ENCODE assay signal across 25 mouse cellular contexts in the genomic region with DNA sequence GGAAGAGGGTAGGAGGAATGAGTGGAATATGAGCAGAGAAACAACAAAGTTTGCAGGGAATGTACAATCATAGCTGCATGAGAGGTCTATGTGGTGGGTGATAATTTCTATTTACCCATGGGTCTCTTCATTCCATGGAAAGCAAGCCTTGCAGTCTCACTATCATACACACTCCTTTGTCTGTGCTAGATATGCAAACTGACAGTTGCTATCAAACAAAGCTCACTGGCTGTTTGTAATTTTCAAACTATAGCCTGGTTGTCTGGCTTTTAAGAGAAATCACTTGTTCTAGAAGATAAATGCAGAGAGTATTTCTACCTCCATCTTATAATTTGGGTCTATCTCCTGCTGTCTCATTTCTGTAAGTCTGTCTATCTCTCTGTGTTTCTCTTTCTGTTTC.
"Had no signal": no experiment of that assay in that cellular context is flagged by ENCODE, and none has a peak within 500 bp of the region (broad histone marks: within the 10 kb centered on the region; RNA-seq: fewer than 3 reads in every experiment).

No protein-coding gene starts in this region.

- H3K27ac ChIP-seq: embryonic facial prominence, embryonic 10.5 days; embryonic facial prominence, embryonic 12.5 days; embryonic facial prominence, embryonic 13.5 days; embryonic facial prominence, embryonic 15.5 days; forebrain, embryonic 10.5 days; forebrain, embryonic 12.5 days; forebrain, embryonic 13.5 days; forebrain, embryonic 15.5 days; gastrocnemius, adult 2 months; heart, adult 2 months had no signal

- H3K27me3 ChIP-seq: embryonic facial prominence, embryonic 12.5 days; embryonic facial prominence, embryonic 13.5 days; embryonic facial prominence, embryonic 15.5 days; forebrain, embryonic 12.5 days; forebrain, embryonic 13.5 days; forebrain, embryonic 15.5 days had no signal

- H3K4me1 ChIP-seq: embryonic facial prominence, embryonic 10.5 days; embryonic facial prominence, embryonic 12.5 days; embryonic facial prominence, embryonic 13.5 days; embryonic facial prominence, embryonic 15.5 days; forebrain, embryonic 10.5 days; forebrain, embryonic 12.5 days; forebrain, embryonic 13.5 days; forebrain, embryonic 15.5 days had no signal

- H3K9ac ChIP-seq: embryonic facial prominence, embryonic 12.5 days; embryonic facial prominence, embryonic 13.5 days; embryonic facial prominence, embryonic 15.5 days; forebrain, embryonic 12.5 days; forebrain, embryonic 13.5 days; forebrain, embryonic 15.5 days; forebrain, postnatal 0 days had no signal

- H3K9me3 ChIP-seq: embryonic facial prominence, embryonic 10.5 days; embryonic facial prominence, embryonic 12.5 days; embryonic facial prominence, embryonic 13.5 days; embryonic facial prominence, embryonic 15.5 days; forebrain, embryonic 10.5 days; forebrain, embryonic 12.5 days; forebrain, embryonic 13.5 days; forebrain, embryonic 15.5 days had no signal

- H3K4me3 ChIP-seq: embryonic facial prominence, embryonic 10.5 days; embryonic facial prominence, embryonic 12.5 days; embryonic facial prominence, embryonic 13.5 days; embryonic facial prominence, embryonic 15.5 days; erythroblast, embryonic 14.5 days; forebrain, embryonic 10.5 days; forebrain, embryonic 12.5 days; forebrain, embryonic 13.5 days; forebrain, embryonic 15.5 days; gastrocnemius, adult 2 months; heart, adult 2 months had no signal

- H3K36me3 ChIP-seq: embryonic facial prominence, embryonic 10.5 days; embryonic facial prominence, embryonic 12.5 days; embryonic facial prominence, embryonic 13.5 days; embryonic facial prominence, embryonic 15.5 days; forebrain, embryonic 10.5 days; forebrain, embryonic 12.5 days; forebrain, embryonic 15.5 days had no signal

- DNase-seq: cerebellum, adult 9-10 months; cerebellum, adult 9-11 months; cerebellum, postnatal 10 days; cerebellum, postnatal 14 days; cerebellum, postnatal 25 days; cerebellum, postnatal 36 days; embryo, embryonic 11 days; forebrain, postnatal 0 days; gastrocnemius, adult 2 months; gastrocnemius, postnatal 10 days; gastrocnemius, postnatal 14 days; gastrocnemius, postnatal 25 days; gastrocnemius, postnatal 36 days; heart, adult 11 months; heart, adult 18-20 months; heart, adult 2 months had no signal
